Mouse (Mus musculus) hindbrain, embryonic 14.5 days (tissue): ENCODE data around the gene Krt86. TPM values are rescaled to one million over a fixed set of nuclear protein-coding genes. Genes with fewer than 3 reads are reported as not detected.

Experiments
- ATAC-seq: fragments of 200-750 bp; cut with Nextera tagmentation; 2 replicates; pipeline ENCODE4 v1.8.0; 2017; ENCODE audit warnings: moderate number of reproducible peaks, mild to moderate bottlenecking, moderate TSS enrichment, moderate library complexity; ENCODE audit not compliant: low FRiP score
- DNase-seq: peaks from one replicate; pipeline ENCODE4 v3.0.0-alpha.2; 2015; ENCODE audit warnings: low spot score
- H3K27ac ChIP-seq: fragments of 300-500 bp; sonication (generic); 2 replicates; pipeline ENCODE4 v1.5.1; 2014; ENCODE audit warnings: mild to moderate bottlenecking, moderate library complexity
- H3K27me3 ChIP-seq: fragments of 300-500 bp; sonication (generic); 2 replicates; pipeline ENCODE4 v1.6.1; 2014; ENCODE audit warnings: mild to moderate bottlenecking, low read length, mixed read lengths; ENCODE audit not compliant: control insufficient read depth, insufficient read depth
- H3K36me3 ChIP-seq: fragments of 300-500 bp; sonication (generic); replicated peaks from 2 replicates; pipeline ENCODE4 v1.6.1; 2014; ENCODE audit not compliant: control insufficient read depth, insufficient read depth
- H3K4me1 ChIP-seq: fragments of 300-500 bp; sonication (generic); replicated peaks from 2 replicates; pipeline ENCODE4 v1.6.1; 2014; ENCODE audit warnings: antibody characterized with exemption, low read length, mixed read lengths; ENCODE audit not compliant: control insufficient read depth, insufficient read depth
- H3K4me2 ChIP-seq: fragments of 300-500 bp; sonication (generic); replicated peaks from 2 replicates; pipeline ENCODE4 v1.6.1; 2014; ENCODE audit warnings: mild to moderate bottlenecking, moderate library complexity
- H3K4me3 ChIP-seq: fragments of 300-500 bp; sonication (generic); replicated peaks from 2 replicates; pipeline ENCODE4 v1.5.1; 2014; ENCODE audit warnings: mild to moderate bottlenecking, low read length
- H3K9ac ChIP-seq: fragments of 300-500 bp; sonication (generic); 2 replicates; pipeline ENCODE4 v1.6.1; 2014
- H3K9me3 ChIP-seq: fragments of 300-500 bp; sonication (generic); 2 replicates; pipeline ENCODE4 v1.6.1; 2016; ENCODE audit warnings: low read length; ENCODE audit not compliant: control insufficient read depth
- WGBS: fragments of 180-500 bp; shearing (Covaris S2); extraction: QIAGEN DNeasy Blood & Tissue Kit; methylation state at CpG from one replicate; pipeline ENCODE4 v1.1.7; 2014; 5-methylcytosine and 5-hydroxymethylcytosine counted together
- polyA plus RNA-seq: library from polyadenylated mRNA; unstranded; fragments of >200 nt; fragmentation: Nextera tagmentation; extraction: Ambion mirVana; gene quantifications from 2 replicates; pipeline ENCODE4 v1.2.1, GENCODE M21; 2014

The Krt86 gene
- polyA plus RNA-seq, 1 experiment from 2014 or later = 0.09 TPM

GRCm38 (mm10) chr15:101455292-101455691 lies 18.0 kb upstream of the Krt86 start:
- 0 out of 2 replicates have a peak, but pooled peaks cover 8% of the 10 kb centered on the region for H3K9me3 ChIP-seq
- ATAC-seq (no peak), DNase-seq (no peak)
- no peak overlapping the region for H3K4me2 ChIP-seq
- H3K4me1 ChIP-seq = 0 out of 2 replicates have a peak, but pooled peaks cover 5% of the 10 kb centered on the region
- WGBS = 84% methylated on average over 2 of the region's 2 CpGs
- H3K9ac ChIP-seq = no peak overlapping the region
- no peak overlapping the region for H3K4me3 ChIP-seq
- no peak overlapping the region for H3K27ac ChIP-seq
- H3K27me3 ChIP-seq = no peaks in the 10 kb centered on the region
- H3K36me3 ChIP-seq = no peaks in the 10 kb centered on the region

DNA sequence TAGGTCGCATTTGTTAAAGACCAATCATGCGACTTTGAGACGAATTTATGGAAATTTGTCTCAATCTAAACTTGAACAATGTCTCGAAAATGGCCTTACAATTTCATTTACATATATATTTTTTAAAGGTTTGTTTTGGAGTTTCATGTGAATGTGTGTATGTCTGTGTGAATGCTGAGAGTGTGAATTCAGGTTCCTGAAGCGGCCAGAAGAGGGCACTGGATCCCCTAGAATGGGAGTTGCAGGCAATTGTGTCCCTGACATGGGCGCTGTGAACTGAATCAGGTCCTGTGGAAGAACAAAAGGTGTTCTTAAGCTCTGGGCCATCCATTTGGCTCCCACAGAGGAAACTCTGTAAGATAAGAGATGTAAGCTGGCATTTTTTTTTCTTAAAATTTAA lies 17.4 kb upstream of the Krt86 start:
- Histone ChIP-seq H3K4me1 (0 out of 2 replicates have a peak, but pooled peaks cover 5% of the 10 kb centered on the region), H3K4me3 (no peak overlapping the region), H3K27me3 (no peaks in the 10 kb centered on the region), H3K27ac (no peak overlapping the region), H3K36me3 (no peaks in the 10 kb centered on the region), H3K4me2 (no peak overlapping the region), H3K9ac (no peak overlapping the region), H3K9me3 (0 out of 2 replicates have a peak, but pooled peaks cover 8% of the 10 kb centered on the region)
- DNase-seq (no peak), ATAC-seq (no peak)
- WGBS = 90% methylated on average over 6 of the region's 6 CpGs

DNA sequence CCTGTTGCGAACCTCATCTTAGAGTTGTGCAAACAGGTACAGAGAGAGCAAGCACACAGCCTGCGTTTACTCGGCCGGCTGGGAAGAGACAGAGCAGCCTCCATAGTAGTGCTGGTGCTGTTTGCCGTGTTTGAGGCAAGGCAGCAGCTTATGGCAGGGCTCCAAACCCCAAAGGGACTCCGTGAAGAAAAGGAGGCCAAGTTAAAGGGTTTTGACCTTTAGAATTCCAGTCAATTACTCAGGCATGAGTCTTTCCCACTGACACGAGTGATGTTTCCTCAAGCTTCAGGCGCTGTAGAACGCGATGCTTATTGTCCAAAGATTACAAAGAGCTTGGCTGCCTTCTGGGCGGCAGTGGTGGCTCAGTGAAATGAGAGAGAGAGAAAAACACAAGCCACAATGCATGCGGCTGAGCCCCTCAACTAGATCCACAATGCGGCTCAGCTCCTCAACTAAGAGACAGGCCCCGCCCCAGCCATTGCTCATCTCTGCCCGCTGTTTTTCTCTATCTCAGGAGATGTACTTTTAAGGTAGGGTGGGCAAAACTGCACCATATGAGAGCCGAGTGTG lies 14.8 kb upstream of the Krt86 start:
- Histone ChIP-seq H3K4me3 (no peak overlapping the region), H3K27ac (no peak overlapping the region), H3K36me3 (no peaks in the 10 kb centered on the region), H3K9me3 (0 out of 2 replicates have a peak, but pooled peaks cover 8% of the 10 kb centered on the region), H3K9ac (no peak overlapping the region), H3K4me2 (no peak overlapping the region), H3K4me1 (0 out of 2 replicates have a peak, but pooled peaks cover 5% of the 10 kb centered on the region), H3K27me3 (no peaks in the 10 kb centered on the region)
- no peak for ATAC-seq
- WGBS = 31% methylated on average over 16 of the region's 16 CpGs
- peak; percentile 34 for DNase-seq

DNA sequence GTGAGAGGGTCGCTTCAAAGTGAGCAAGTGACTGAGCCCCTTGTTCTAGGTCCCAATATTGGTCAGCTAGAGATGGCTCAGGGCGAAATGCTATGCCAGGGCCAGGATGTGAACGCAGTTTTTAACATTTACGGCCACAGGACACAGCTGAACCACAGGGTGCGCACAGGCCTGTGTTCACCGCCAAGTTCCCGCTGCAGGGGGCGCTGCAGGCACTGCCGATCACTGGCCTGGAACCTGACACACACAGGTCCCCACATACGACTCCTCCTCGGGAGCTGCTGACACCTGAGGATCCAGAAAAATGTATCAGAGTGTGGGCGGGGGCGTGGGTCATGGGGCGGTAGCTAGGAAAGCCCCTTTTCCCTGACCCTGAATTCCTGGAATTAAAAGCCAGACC lies 14.0 kb upstream of the Krt86 start:
- WGBS = 84% methylated on average over 14 of the region's 14 CpGs
- 0 out of 2 replicates have a peak, but pooled peaks cover 5% of the 10 kb centered on the region for H3K4me1 ChIP-seq
- no peak overlapping the region for H3K4me2 ChIP-seq
- DNase-seq (no peak), ATAC-seq (no peak)
- H3K9me3 ChIP-seq = 0 out of 2 replicates have a peak, but pooled peaks cover 8% of the 10 kb centered on the region
- H3K36me3 ChIP-seq = no peaks in the 10 kb centered on the region
- H3K27ac ChIP-seq = no peak overlapping the region
- no peaks in the 10 kb centered on the region for H3K27me3 ChIP-seq
- H3K4me3 ChIP-seq = no peak overlapping the region
- no peak overlapping the region for H3K9ac ChIP-seq

DNA sequence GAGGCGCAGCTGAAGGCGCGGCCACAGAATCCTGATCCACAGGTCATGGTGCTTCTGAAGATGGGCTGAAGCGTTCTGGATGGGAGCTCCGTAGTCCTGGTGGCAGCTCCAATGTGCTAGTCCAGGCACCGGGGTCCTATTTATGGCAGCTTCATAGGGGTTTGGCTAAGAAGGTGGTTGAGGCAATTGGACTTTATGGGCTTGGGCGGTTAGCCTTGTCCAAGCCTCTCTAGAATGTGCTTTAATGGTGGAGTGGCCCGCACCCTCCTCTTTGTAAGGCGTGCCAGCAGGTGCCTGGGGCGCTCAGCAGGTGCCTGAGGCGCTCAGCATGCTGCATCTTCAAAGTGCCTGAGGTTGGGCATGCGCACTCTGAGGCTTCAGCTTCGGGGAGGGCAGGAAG lies 9.6 kb upstream of the Krt86 start, which contains the start of gene Krt81:
Krt81 (minus strand) TSS at position 101 of the 400 bp plus-strand sequence.
- Histone ChIP-seq H3K4me2 (no peak within 1 kb of the TSS), H3K36me3 (no peaks in the 10 kb centered on the region), H3K9me3 (no peaks in the 10 kb centered on the region), H3K27ac (no peak within 1 kb of the TSS), H3K9ac (no peak within 1 kb of the TSS), H3K27me3 (no peaks in the 10 kb centered on the region), H3K4me1 (0 out of 2 replicates have a peak, but pooled peaks cover 5% of the 10 kb centered on the region), H3K4me3 (no peak within 1 kb of the TSS)
- no peak for DNase-seq
- whole genome bisulfite sequencing = 87% methylated on average over 13 of the region's 13 CpGs
- ATAC-seq = no peak

- H3K4me3 ChIP-seq = no peak overlapping the region
- 84% methylated on average over 4 of the region's 4 CpGs for WGBS
- no peak for ATAC-seq
Measured at GRCm38 (mm10) chr15:101469093-101469492, 4.2 kb upstream of the Krt86 start.

GRCm38 (mm10) chr15:101479007-101479665 lies 5.9 kb downstream of the Krt86 start:
- Histone ChIP-seq H3K4me1 (peaks cover 9% of the 10 kb centered on the region; the same call in 1 of the 2 replicates), H3K27ac (no peak overlapping the region), H3K9me3 (no peaks in the 10 kb centered on the region), H3K36me3 (no peaks in the 10 kb centered on the region), H3K4me3 (peak overlapping the region; percentile 21), H3K9ac (no peak overlapping the region), H3K27me3 (no peaks in the 10 kb centered on the region), H3K4me2 (peak overlapping the region; percentile 52)
- peak; percentile 39 for DNase-seq
- 10% methylated on average over 31 of the region's 31 CpGs for WGBS
- ATAC-seq = no peak

More at GRCm38 (mm10) chr15:101469093-101469492, 4.2 kb upstream of the Krt86 start:
- no peak overlapping the region for H3K27ac ChIP-seq
- no peaks in the 10 kb centered on the region for H3K9me3 ChIP-seq
- H3K4me1 ChIP-seq = no peaks in the 10 kb centered on the region
- no peak for DNase-seq
- H3K9ac ChIP-seq = no peak overlapping the region
- H3K36me3 ChIP-seq = no peaks in the 10 kb centered on the region
- no peaks in the 10 kb centered on the region for H3K27me3 ChIP-seq
- no peak overlapping the region for H3K4me2 ChIP-seq

DNA sequence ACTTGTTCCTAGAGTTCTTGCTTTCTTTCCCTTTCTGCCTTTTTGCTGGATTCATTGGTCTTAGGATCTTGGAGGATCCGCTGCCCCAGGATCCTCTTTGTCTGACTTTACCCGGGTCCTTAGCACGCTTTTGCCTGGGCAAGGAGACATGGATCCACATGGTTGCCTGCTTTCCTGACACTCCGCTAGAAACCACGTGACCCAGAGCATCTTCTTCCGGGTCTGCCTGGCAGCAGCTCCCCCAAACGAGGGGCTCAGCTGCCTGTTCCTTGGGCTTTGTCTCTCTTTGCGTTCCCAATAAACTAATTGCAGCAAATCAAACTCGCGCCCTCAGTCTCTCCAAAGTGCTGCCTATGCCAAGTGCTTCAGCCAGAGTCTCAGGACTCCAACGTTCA lies 6.4 kb downstream of the Krt86 start:
- peak overlapping the region; percentile 52 for H3K4me2 ChIP-seq
- H3K4me3 ChIP-seq = peak overlapping the region; percentile 21
- no peaks in the 10 kb centered on the region for H3K36me3 ChIP-seq
- peaks cover 9% of the 10 kb centered on the region; the same call in 1 of the 2 replicates for H3K4me1 ChIP-seq
- no peak overlapping the region for H3K27ac ChIP-seq
- no peaks in the 10 kb centered on the region for H3K9me3 ChIP-seq
- ATAC-seq (no peak), DNase-seq (peak; percentile 42)
- H3K27me3 ChIP-seq = no peaks in the 10 kb centered on the region
- no peak overlapping the region for H3K9ac ChIP-seq
- WGBS = 32% methylated on average over 11 of the region's 11 CpGs

DNA sequence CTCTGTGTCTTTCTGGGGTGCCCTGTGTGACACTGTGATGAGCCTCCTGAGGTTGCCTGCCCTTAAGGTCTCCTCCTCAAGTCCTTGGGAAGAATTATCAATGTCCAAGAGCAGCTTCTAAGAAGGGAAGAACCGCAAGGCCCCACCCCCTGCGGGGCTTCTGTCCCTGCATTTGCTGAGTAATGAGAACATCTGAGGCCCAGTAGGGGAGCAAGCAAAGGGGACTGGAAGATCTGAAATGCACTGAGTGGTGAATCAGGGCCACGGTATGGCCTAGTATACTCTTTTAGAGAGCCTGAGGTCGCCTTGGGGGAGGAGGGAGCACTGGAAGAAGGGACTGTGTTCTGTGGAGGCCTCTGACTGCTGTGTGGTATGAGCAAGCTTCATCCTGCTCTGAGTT lies 8.8 kb downstream of the Krt86 start:
- ATAC-seq (no peak), DNase-seq (no peak)
- H3K36me3 ChIP-seq = no peaks in the 10 kb centered on the region
- no peak overlapping the region for H3K4me2 ChIP-seq
- no peak overlapping the region for H3K4me3 ChIP-seq
- H3K9me3 ChIP-seq = no peaks in the 10 kb centered on the region
- H3K27ac ChIP-seq = no peak overlapping the region
- no peak overlapping the region for H3K9ac ChIP-seq
- no peaks in the 10 kb centered on the region for H3K27me3 ChIP-seq
- H3K4me1 ChIP-seq = peaks cover 9% of the 10 kb centered on the region; the same call in 1 of the 2 replicates
- WGBS = 40% methylated on average over 4 of the region's 4 CpGs
